Comparison of ENCODE assay signal across 24 mouse cellular contexts in genomic region chr5:100197476-100197875, GRCm38 (mm10). TPM values are rescaled to one million over a fixed set of nuclear protein-coding genes. Genes with fewer than 3 reads are reported as not detected.
DNase-seq lines count a peak whose midpoint lies in the region; ATAC-seq and TF ChIP-seq lines count a peak whose summit lies in the region.
"Had no signal": no experiment of that assay in that cellular context is flagged by ENCODE, and none has a peak within 500 bp of the region (broad histone marks: within the 10 kb centered on the region; RNA-seq: fewer than 3 reads in every experiment).

No protein-coding gene starts in this region.

- H3K27ac ChIP-seq in embryonic facial prominence, embryonic 11.5 days (replicated peaks; ENCODE audit: low read depth, low read length), result no peak overlapping the region; the same call in 1 of the 2 replicates
- H3K27ac ChIP-seq in embryonic facial prominence, embryonic 10.5 days (replicated peaks), result no peak overlapping the region
- H3K27ac ChIP-seq in kidney, embryonic 14.5 days (ENCODE audit: low read depth, low read length), result no peak overlapping the region
- H3K27ac ChIP-seq in stomach, embryonic 14.5 days (ENCODE audit: low read length), result no peak overlapping the region
- H3K27ac ChIP-seq in stomach, postnatal 0 days (replicated peaks), result no peak overlapping the region
- no peak overlapping the region for H3K27ac ChIP-seq in stomach, embryonic 15.5 days
- H3K27ac ChIP-seq: forebrain, embryonic 13.5 days; gastrocnemius, adult 2 months; hindbrain, embryonic 10.5 days; left cerebral cortex, adult 2 months; liver, embryonic 13.5 days had no signal

- TF ChIP-seq EP300 in stomach, postnatal 0 days (optimal IDR thresholded peaks at IDR 0.05), result no peak

- no peak overlapping the region for H3K4me2 ChIP-seq in embryonic facial prominence, embryonic 11.5 days (ENCODE audit: low read depth, low read length)
- peak overlapping the region; percentile 5; the same call in 1 of the 2 replicates for H3K4me2 ChIP-seq in kidney, embryonic 14.5 days (replicated peaks; ENCODE audit: low read depth, low read length)
- peak overlapping the region; percentile 14; the same call in 1 of the 2 replicates for H3K4me2 ChIP-seq in stomach, embryonic 14.5 days (replicated peaks; ENCODE audit: low read depth, low read length)
- no peak overlapping the region for H3K4me2 ChIP-seq in stomach, postnatal 0 days (replicated peaks; ENCODE audit: low read depth)
- H3K4me2 ChIP-seq in stomach, embryonic 15.5 days, result peak overlapping the region; percentile 20; the same call in 1 of the 2 replicates
- H3K4me2 ChIP-seq: forebrain, embryonic 13.5 days; heart, embryonic 11.5 days; liver, embryonic 13.5 days had no signal

- H3K4me3 ChIP-seq in embryonic facial prominence, embryonic 11.5 days (ENCODE audit: low read depth, low read length), result no peak overlapping the region
- H3K4me3 ChIP-seq in embryonic facial prominence, embryonic 10.5 days, result no peak overlapping the region
- no peak overlapping the region for H3K4me3 ChIP-seq in kidney, embryonic 14.5 days (ENCODE audit: low read length)
- no peak overlapping the region for H3K4me3 ChIP-seq in stomach, embryonic 14.5 days (ENCODE audit: low read depth, low read length)
- H3K4me3 ChIP-seq in stomach, postnatal 0 days (ENCODE audit: low read depth, low read length), result no peak overlapping the region
- no peak overlapping the region for H3K4me3 ChIP-seq in stomach, embryonic 15.5 days (replicated peaks)
- H3K4me3 ChIP-seq: erythroblast, embryonic 14.5 days; forebrain, embryonic 13.5 days; gastrocnemius, adult 2 months; hindbrain, embryonic 10.5 days; left cerebral cortex, adult 2 months; liver, embryonic 13.5 days had no signal

- H3K9ac ChIP-seq in embryonic facial prominence, embryonic 11.5 days (replicated peaks; ENCODE audit: low read length), result peak overlapping the region; percentile 23; the same call in 1 of the 2 replicates
- H3K9ac ChIP-seq in kidney, embryonic 14.5 days (ENCODE audit: low read depth, low read length), result no peak overlapping the region
- H3K9ac ChIP-seq in stomach, embryonic 14.5 days (replicated peaks; ENCODE audit: low read depth, low read length), result no peak overlapping the region
- no peak overlapping the region for H3K9ac ChIP-seq in stomach, postnatal 0 days (ENCODE audit: low read length)
- no peak overlapping the region for H3K9ac ChIP-seq in stomach, embryonic 15.5 days
- H3K9ac ChIP-seq: forebrain, embryonic 13.5 days; liver, embryonic 13.5 days had no signal

- 67% methylated on average over 9 of the region's 9 CpGs for WGBS in embryonic facial prominence, embryonic 11.5 days
- 73% methylated on average over 9 of the region's 9 CpGs for WGBS in embryonic facial prominence, embryonic 10.5 days
- 74% methylated on average over 9 of the region's 9 CpGs for WGBS in kidney, embryonic 14.5 days
- WGBS in stomach, embryonic 14.5 days, result 61% methylated on average over 9 of the region's 9 CpGs
- WGBS in stomach, postnatal 0 days, result 66% methylated on average over 9 of the region's 9 CpGs
- WGBS in stomach, embryonic 15.5 days, result 65% methylated on average over 9 of the region's 9 CpGs

- H3K9me3 ChIP-seq in embryonic facial prominence, embryonic 11.5 days (replicated peaks; ENCODE audit: control insufficient read depth, low read length), result no peaks in the 10 kb centered on the region
- no peaks in the 10 kb centered on the region for H3K9me3 ChIP-seq in embryonic facial prominence, embryonic 10.5 days
- H3K9me3 ChIP-seq in kidney, embryonic 14.5 days (ENCODE audit: control insufficient read depth, low read length), result no peaks in the 10 kb centered on the region
- no peaks in the 10 kb centered on the region for H3K9me3 ChIP-seq in stomach, embryonic 14.5 days (ENCODE audit: control insufficient read depth, low read depth, low read length)
- H3K9me3 ChIP-seq in stomach, postnatal 0 days (ENCODE audit: control insufficient read depth, low read length), result no peaks in the 10 kb centered on the region
- no peaks in the 10 kb centered on the region for H3K9me3 ChIP-seq in stomach, embryonic 15.5 days
- H3K9me3 ChIP-seq: forebrain, embryonic 13.5 days; hindbrain, embryonic 10.5 days; liver, embryonic 13.5 days had no signal

- no peaks in the 10 kb centered on the region for H3K36me3 ChIP-seq in embryonic facial prominence, embryonic 11.5 days (replicated peaks; ENCODE audit: control insufficient read depth, insufficient read depth, low read depth, low read length)
- H3K36me3 ChIP-seq in embryonic facial prominence, embryonic 10.5 days (replicated peaks), result no peaks in the 10 kb centered on the region
- H3K36me3 ChIP-seq in kidney, embryonic 14.5 days (ENCODE audit: control insufficient read depth, insufficient read depth, low read length), result no peaks in the 10 kb centered on the region
- no peaks in the 10 kb centered on the region for H3K36me3 ChIP-seq in stomach, embryonic 14.5 days (ENCODE audit: control insufficient read depth, insufficient read depth, low read length)
- no peaks in the 10 kb centered on the region for H3K36me3 ChIP-seq in stomach, postnatal 0 days (ENCODE audit: control insufficient read depth, insufficient read depth, low read length)
- no peaks in the 10 kb centered on the region for H3K36me3 ChIP-seq in stomach, embryonic 15.5 days
- H3K36me3 ChIP-seq: hindbrain, embryonic 10.5 days; liver, embryonic 13.5 days had no signal

- H3K27me3 ChIP-seq in embryonic facial prominence, embryonic 11.5 days (ENCODE audit: control insufficient read depth, insufficient read depth, low read length), result no peaks in the 10 kb centered on the region
- H3K27me3 ChIP-seq in embryonic facial prominence, embryonic 10.5 days (replicated peaks; ENCODE audit: low read depth, poor library complexity, severe bottlenecking), result peaks cover 9% of the 10 kb centered on the region; the same call in 1 of the 2 replicates
- no peaks in the 10 kb centered on the region for H3K27me3 ChIP-seq in kidney, embryonic 14.5 days (ENCODE audit: control insufficient read depth, insufficient read depth, low read length)
- H3K27me3 ChIP-seq in stomach, embryonic 14.5 days (ENCODE audit: control insufficient read depth, insufficient read depth, low read length), result no peaks in the 10 kb centered on the region
- no peaks in the 10 kb centered on the region; the same call in 1 of the 2 replicates for H3K27me3 ChIP-seq in stomach, postnatal 0 days (ENCODE audit: control insufficient read depth, insufficient read depth, low read length)
- no peaks in the 10 kb centered on the region for H3K27me3 ChIP-seq in stomach, embryonic 15.5 days (replicated peaks)
- H3K27me3 ChIP-seq: liver, embryonic 13.5 days had no signal

- TF ChIP-seq CTCF in stomach, postnatal 0 days (IDR thresholded peaks at IDR 0.05; ENCODE audit: low read depth), result no peak

- H3K4me1 ChIP-seq in embryonic facial prominence, embryonic 11.5 days (ENCODE audit: control insufficient read depth, insufficient read depth, low read length), result peaks cover 3% of the 10 kb centered on the region; the same call in 1 of the 2 replicates
- H3K4me1 ChIP-seq in embryonic facial prominence, embryonic 10.5 days, result peaks cover 21% of the 10 kb centered on the region
- peaks cover 6% of the 10 kb centered on the region for H3K4me1 ChIP-seq in kidney, embryonic 14.5 days (ENCODE audit: control insufficient read depth, insufficient read depth, low read length)
- H3K4me1 ChIP-seq in stomach, embryonic 14.5 days (ENCODE audit: control insufficient read depth, insufficient read depth, low read length), result peaks cover 15% of the 10 kb centered on the region
- no peaks in the 10 kb centered on the region for H3K4me1 ChIP-seq in stomach, postnatal 0 days (replicated peaks; ENCODE audit: control insufficient read depth, insufficient read depth)
- H3K4me1 ChIP-seq in stomach, embryonic 15.5 days, result peaks cover 11% of the 10 kb centered on the region

- no peak for DNase-seq in embryonic facial prominence, embryonic 11.5 days (ENCODE audit: low spot score)
- no peak for DNase-seq in embryonic facial prominence, embryonic 10.5 days (ENCODE audit: low spot score)
- no peak for DNase-seq in kidney, postnatal 10 days
- no peak for DNase-seq in stomach, postnatal 0 days (ENCODE audit: low spot score)
- DNase-seq in urinary bladder, adult 2 months (ENCODE audit: low spot score), result no peak
- DNase-seq: adrenal gland, postnatal 25 days; cerebellum, adult 8-10 months; gastrocnemius, adult 2 months; heart, postnatal 10 days; kidney, adult 8-10 months; layer of hippocampus, adult 9-11 months; liver, embryonic 13.5 days; lung, adult 2 months; lung, postnatal 14 days; right cerebral cortex, postnatal 14 days; thymus, postnatal 14 days had no signal

- no peak for ATAC-seq in embryonic facial prominence, embryonic 11.5 days (replicated peaks; ENCODE audit: insufficient number of reproducible peaks, low FRiP score, low TSS enrichment, low read depth)
- ATAC-seq in kidney, embryonic 14.5 days (ENCODE audit: low FRiP score, low TSS enrichment), result no peak
- no peak for ATAC-seq in stomach, embryonic 14.5 days (ENCODE audit: insufficient number of reproducible peaks, insufficient read depth, low FRiP score, low read depth)
- ATAC-seq in stomach, postnatal 0 days (ENCODE audit: low FRiP score, low TSS enrichment), result no peak
- no peak for ATAC-seq in stomach, embryonic 15.5 days (ENCODE audit: insufficient read depth, low FRiP score, low read depth)
- ATAC-seq: forebrain, embryonic 13.5 days had no signal

RNA-seq across cellular contexts. Expression of gene Tmem150c, which starts 37.9 kb away (rescaled TPM):
- polyA plus RNA-seq in embryonic facial prominence, embryonic 11.5 days (2014; fragmentation: Nextera tagmentation; extraction: Ambion mirVana), result 1.3 and 1.6 TPM in 2 replicates
- 1.3 and 1.7 TPM in 2 replicates for polyA plus RNA-seq in embryonic facial prominence, embryonic 10.5 days (2016; fragmentation: Nextera tagmentation; extraction: Ambion mirVana)
- 10.3 and 12.7 TPM in 2 replicates for polyA plus RNA-seq in kidney, embryonic 14.5 days (2014; fragmentation: Nextera tagmentation; extraction: Ambion mirVana)
- polyA plus RNA-seq in stomach, embryonic 14.5 days (2014; fragmentation: Nextera tagmentation; extraction: Ambion mirVana), result 4.7 and 4.9 TPM in 2 replicates
- 2.4 and 2.5 TPM in 2 replicates for polyA plus RNA-seq in stomach, postnatal 0 days (2015; fragmentation: Nextera tagmentation; extraction: Ambion mirVana)
- polyA plus RNA-seq in stomach, embryonic 15.5 days (2015; fragmentation: Nextera tagmentation; extraction: Ambion mirVana), result 4.0 and 4.7 TPM in 2 replicates
- polyA plus RNA-seq in urinary bladder, adult 2 months (2012; rRNA removed), result 0.85 and 1.8 TPM in 2 replicates
- polyA plus RNA-seq: erythroblast, embryonic 14.5 days had no signal

Comparison
In these comparisons a context has a peak if more than half of its experiments do, and no peak if none do; other contexts are left out.
1. H3K4me2 ChIP-seq: peak in kidney, embryonic 14.5 days (single experiment), stomach, embryonic 14.5 days (single experiment) and stomach, embryonic 15.5 days (single experiment); none in embryonic facial prominence, embryonic 11.5 days (single experiment) and stomach, postnatal 0 days (single experiment).